In the genomic region with DNA sequence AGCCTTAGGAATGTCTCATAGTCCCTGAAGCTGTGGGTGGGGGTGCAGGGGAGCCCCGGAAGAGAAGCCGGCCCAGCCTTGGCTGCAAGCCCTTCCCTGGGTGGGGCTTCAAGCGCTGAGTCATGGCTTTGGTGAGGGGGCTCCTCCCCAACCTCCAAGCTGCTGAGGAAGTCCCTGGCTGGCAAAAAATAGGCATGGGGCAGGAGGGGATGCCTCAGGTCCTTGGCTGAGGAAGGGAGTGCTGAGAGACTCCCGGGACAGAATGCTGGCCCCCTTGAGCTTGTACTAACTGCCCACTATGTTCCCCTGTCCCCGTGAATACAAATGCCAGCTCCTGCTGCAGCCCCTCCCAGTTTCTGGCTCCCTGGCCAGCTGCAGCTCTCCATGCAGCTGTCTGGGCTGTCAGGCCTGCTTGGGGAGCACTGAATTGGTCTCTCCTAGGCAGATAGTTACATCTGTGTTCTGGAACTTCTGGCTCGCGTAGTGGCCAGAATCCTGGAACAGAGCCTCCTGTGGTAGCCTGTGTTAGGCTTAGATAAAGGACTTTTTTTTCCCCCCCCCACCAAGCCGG, we compare ENCODE assay signal across 8 mouse cellular contexts. TPM values are rescaled to one million over a fixed set of nuclear protein-coding genes. Genes with fewer than 3 reads are reported as not detected.
DNase-seq lines count a peak whose midpoint lies in the region; ATAC-seq and TF ChIP-seq lines count a peak whose summit lies in the region.

No protein-coding gene starts in this region.

- H3K27ac ChIP-seq in forebrain, embryonic 13.5 days, result 0 out of 2 replicates have a peak overlapping the region, but pooled peaks have one; percentile 5
- H3K27ac ChIP-seq in heart, postnatal 0 days (ENCODE audit: low read depth), result peak overlapping the region; percentile 72
- H3K27ac ChIP-seq in lung, embryonic 14.5 days (ENCODE audit: low read depth), result peak overlapping the region; percentile 69

- peaks cover 39% of the 10 kb centered on the region for H3K36me3 ChIP-seq in forebrain, embryonic 13.5 days (ENCODE audit: poor library complexity, severe bottlenecking)
- H3K36me3 ChIP-seq in heart, postnatal 0 days (replicated peaks; ENCODE audit: control insufficient read depth, insufficient read depth, low read length), result peaks cover 21% of the 10 kb centered on the region
- peaks cover 37% of the 10 kb centered on the region for H3K36me3 ChIP-seq in lung, embryonic 14.5 days (ENCODE audit: insufficient read depth)

- TF ChIP-seq CTCF in heart, postnatal 0 days (IDR thresholded peaks at IDR 0.05; ENCODE audit: low read depth), result no peak
- peak; percentile 9; the same call in 1 of the 2 replicates for TF ChIP-seq CTCF in lung, embryonic 14.5 days (IDR thresholded peaks at IDR 0.05; ENCODE audit: low read depth)

- H3K4me2 ChIP-seq in forebrain, embryonic 13.5 days, result peak overlapping the region; percentile 99
- peak overlapping the region; percentile 99 for H3K4me2 ChIP-seq in heart, postnatal 0 days (ENCODE audit: low read depth, low read length)
- H3K4me2 ChIP-seq in lung, embryonic 14.5 days, result peak overlapping the region; percentile 97

- no peaks in the 10 kb centered on the region for H3K9me3 ChIP-seq in forebrain, embryonic 13.5 days (replicated peaks)
- H3K9me3 ChIP-seq in heart, postnatal 0 days (replicated peaks; ENCODE audit: control insufficient read depth, low read length), result no peaks in the 10 kb centered on the region
- H3K9me3 ChIP-seq in lung, embryonic 14.5 days (ENCODE audit: low read depth, low read length), result no peaks in the 10 kb centered on the region

- H3K9ac ChIP-seq in forebrain, embryonic 13.5 days, result peak overlapping the region; percentile 49
- 0 out of 2 replicates have a peak overlapping the region, but pooled peaks have one; percentile 11 for H3K9ac ChIP-seq in heart, postnatal 0 days (replicated peaks; ENCODE audit: low read depth, low read length)
- H3K9ac ChIP-seq in lung, embryonic 14.5 days, result peak overlapping the region; percentile 16; the same call in 1 of the 2 replicates

- no peaks in the 10 kb centered on the region for H3K27me3 ChIP-seq in forebrain, embryonic 13.5 days
- no peaks in the 10 kb centered on the region for H3K27me3 ChIP-seq in heart, postnatal 0 days (ENCODE audit: control insufficient read depth, insufficient read depth, low read length)
- no peaks in the 10 kb centered on the region for H3K27me3 ChIP-seq in lung, embryonic 14.5 days (ENCODE audit: insufficient read depth, low read length)

- H3K4me3 ChIP-seq in forebrain, embryonic 13.5 days, result peak overlapping the region; percentile 96
- peak overlapping the region; percentile 6; the same call in 1 of the 2 replicates for H3K4me3 ChIP-seq in heart, postnatal 0 days (ENCODE audit: low read depth, low read length)
- peak overlapping the region; percentile 12; the same call in 1 of the 2 replicates for H3K4me3 ChIP-seq in lung, embryonic 14.5 days (ENCODE audit: low read depth, low read length)

- WGBS in forebrain, embryonic 13.5 days, result 44% methylated on average over 8 of the region's 8 CpGs
- WGBS in heart, postnatal 0 days, result 18% methylated on average over 8 of the region's 8 CpGs
- WGBS in lung, embryonic 14.5 days, result 15% methylated on average over 8 of the region's 8 CpGs

- TF ChIP-seq EP300 in heart, postnatal 0 days (IDR thresholded peaks at IDR 0.05; ENCODE audit: low read depth), result no peak

- no peak for ATAC-seq in forebrain, embryonic 13.5 days
- ATAC-seq in heart, postnatal 0 days (ENCODE audit: insufficient read depth, low read depth), result no peak
- no peak for ATAC-seq in lung, embryonic 14.5 days (ENCODE audit: insufficient read depth)

- peak; percentile 38 for DNase-seq in ES-CJ7 (ENCODE audit: low read depth, low spot score)
- DNase-seq in adrenal gland, postnatal 4 days (ENCODE audit: low spot score in 2 of 2), result peak; percentile 16 to 43
- DNase-seq in heart, postnatal 0 days (ENCODE audit: low spot score), result no peak
- DNase-seq in layer of hippocampus, adult 18-20 months (ENCODE audit: low spot score in 2 of 2), result peak; percentile 77
- DNase-seq in lung, embryonic 14.5 days, result peak; percentile 67
- peak; percentile 48 for DNase-seq in ovary, postnatal 14 days (ENCODE audit: low spot score)
- peak; percentile 75 to 76 for DNase-seq in urinary bladder, postnatal 4 days (ENCODE audit: low spot score in 2 of 2)

- H3K4me1 ChIP-seq in forebrain, embryonic 13.5 days, result peaks cover 52% of the 10 kb centered on the region
- peaks cover 27% of the 10 kb centered on the region for H3K4me1 ChIP-seq in heart, postnatal 0 days (ENCODE audit: control insufficient read depth, insufficient read depth)
- peaks cover 15% of the 10 kb centered on the region for H3K4me1 ChIP-seq in lung, embryonic 14.5 days (ENCODE audit: insufficient read depth)

RNA-seq across cellular contexts. Expression of a gene that starts 2.8 kb away (rescaled TPM):
- 10 to 100 TPM; 35.5 to 36.7 TPM for total RNA-seq in adrenal gland, postnatal 4 days (2021)
- 51.0 and 56.7 TPM in 2 replicates for polyA plus RNA-seq in forebrain, embryonic 13.5 days (2015; fragmentation: Nextera tagmentation; extraction: Ambion mirVana)
- 16.3 and 31.2 TPM in 2 replicates for total RNA-seq in heart, postnatal 0 days (2014; rRNA removed; ENCODE audit: low replicate concordance)
- polyA plus RNA-seq in heart, postnatal 0 days (2015; fragmentation: Nextera tagmentation; extraction: Ambion mirVana), result 5.8 and 6.4 TPM in 2 replicates
- total RNA-seq in layer of hippocampus, adult 18-20 months (2021), result 100 to 1,000 TPM; 105 to 120 TPM
- polyA plus RNA-seq in lung, embryonic 14.5 days (2014; fragmentation: Nextera tagmentation; extraction: Ambion mirVana), result 17.9 and 20.5 TPM in 2 replicates

RNA-seq across cellular contexts. Expression of a gene that starts 2.8 kb away (rescaled TPM):
- 10 to 100 TPM; 42.9 to 49.0 TPM for total RNA-seq in adrenal gland, postnatal 4 days (2021)
- 46.5 and 54.2 TPM in 2 replicates for polyA plus RNA-seq in forebrain, embryonic 13.5 days (2015; fragmentation: Nextera tagmentation; extraction: Ambion mirVana)
- total RNA-seq in heart, postnatal 0 days (2014; rRNA removed; ENCODE audit: low replicate concordance), result 31.3 and 33.9 TPM in 2 replicates
- 20.1 and 22.3 TPM in 2 replicates for polyA plus RNA-seq in heart, postnatal 0 days (2015; fragmentation: Nextera tagmentation; extraction: Ambion mirVana)
- 10 to 100 TPM; 45.8 to 54.9 TPM for total RNA-seq in layer of hippocampus, adult 18-20 months (2021)
- 43.6 and 50.9 TPM in 2 replicates for polyA plus RNA-seq in lung, embryonic 14.5 days (2014; fragmentation: Nextera tagmentation; extraction: Ambion mirVana)

RNA-seq across cellular contexts. Expression of a gene that starts 25.1 kb away (rescaled TPM):
- total RNA-seq in adrenal gland, postnatal 4 days (2021), result 10 to 100 TPM; 31.0 to 31.3 TPM
- polyA plus RNA-seq in forebrain, embryonic 13.5 days (2015; fragmentation: Nextera tagmentation; extraction: Ambion mirVana), result 96.2 and 106 TPM in 2 replicates
- 19.0 and 25.1 TPM in 2 replicates for total RNA-seq in heart, postnatal 0 days (2014; rRNA removed; ENCODE audit: low replicate concordance)
- 20.0 and 21.6 TPM in 2 replicates for polyA plus RNA-seq in heart, postnatal 0 days (2015; fragmentation: Nextera tagmentation; extraction: Ambion mirVana)
- total RNA-seq in layer of hippocampus, adult 18-20 months (2021), result 10 to 100 TPM; 29.0 to 33.8 TPM
- 83.6 and 84.7 TPM in 2 replicates for polyA plus RNA-seq in lung, embryonic 14.5 days (2014; fragmentation: Nextera tagmentation; extraction: Ambion mirVana)

RNA-seq across cellular contexts. Expression of a gene that starts 25.2 kb away (rescaled TPM):
- total RNA-seq in adrenal gland, postnatal 4 days (2021), result 10 to 100 TPM; 20.2 to 21.0 TPM
- 19.1 and 22.3 TPM in 2 replicates for polyA plus RNA-seq in forebrain, embryonic 13.5 days (2015; fragmentation: Nextera tagmentation; extraction: Ambion mirVana)
- 9.8 and 11.8 TPM in 2 replicates for total RNA-seq in heart, postnatal 0 days (2014; rRNA removed; ENCODE audit: low replicate concordance)
- 7.0 and 7.2 TPM in 2 replicates for polyA plus RNA-seq in heart, postnatal 0 days (2015; fragmentation: Nextera tagmentation; extraction: Ambion mirVana)
- 10 to 100 TPM; 31.9 to 33.2 TPM for total RNA-seq in layer of hippocampus, adult 18-20 months (2021)
- 17.1 and 18.4 TPM in 2 replicates for polyA plus RNA-seq in lung, embryonic 14.5 days (2014; fragmentation: Nextera tagmentation; extraction: Ambion mirVana)

RNA-seq across cellular contexts. Expression of a gene that starts 31.2 kb away (rescaled TPM):
- total RNA-seq in adrenal gland, postnatal 4 days (2021), result under 1 TPM; 0.85 to 0.92 TPM
- 0.58 and 0.72 TPM in 2 replicates for polyA plus RNA-seq in forebrain, embryonic 13.5 days (2015; fragmentation: Nextera tagmentation; extraction: Ambion mirVana)
- total RNA-seq in heart, postnatal 0 days (2014; rRNA removed; ENCODE audit: low replicate concordance), result 0.11 and 0.19 TPM in 2 replicates
- polyA plus RNA-seq in heart, postnatal 0 days (2015; fragmentation: Nextera tagmentation; extraction: Ambion mirVana), result 0.04 and 0.05 TPM in 2 replicates
- under 1 TPM; 0.30 to 0.35 TPM for total RNA-seq in layer of hippocampus, adult 18-20 months (2021)
- 0.16 and 0.22 TPM in 2 replicates for polyA plus RNA-seq in lung, embryonic 14.5 days (2014; fragmentation: Nextera tagmentation; extraction: Ambion mirVana)

Comparison
In these comparisons a context has a peak if more than half of its experiments do, and no peak if none do; other contexts are left out.
1. H3K27ac ChIP-seq: peak in every context shown above with its lines; median percentile 72 in heart, postnatal 0 days; 69 in lung, embryonic 14.5 days; 5 in forebrain, embryonic 13.5 days.
2. H3K4me3 ChIP-seq: peak in every context shown above with its lines; median percentile 96 in forebrain, embryonic 13.5 days; 12 in lung, embryonic 14.5 days; 6 in heart, postnatal 0 days.